Mouse (Mus musculus) hindbrain, embryonic 14.5 days (tissue): ENCODE results near the gene Galnt4. TPM values are rescaled to one million over a fixed set of nuclear protein-coding genes. Genes with fewer than 3 reads are reported as not detected.

Source experiments
- polyA plus RNA-seq: library from polyadenylated mRNA; unstranded; fragments of >200 nt; fragmentation: Nextera tagmentation; extraction: Ambion mirVana; gene quantifications from 2 replicates; pipeline ENCODE4 v1.2.1, GENCODE M21; 2014

Galnt4 gene
- polyA plus RNA-seq, 1 experiment from 2014 or later, result 4.5 TPM

Other genes starting within 250 kb of the Galnt4 start
- gene Atp2b1, start 193.8 kb upstream of the Galnt4 start, polyA plus RNA-seq, result 296 and 305 TPM in 2 replicates
- 12.5 and 17.3 TPM in 2 replicates for gene Poc1b, start 1.1 kb upstream of the Galnt4 start, polyA plus RNA-seq
- not detected in 2 replicates for gene Phxr2, start 18.2 kb downstream of the Galnt4 start, polyA plus RNA-seq
- gene Dusp6, start 155.1 kb downstream of the Galnt4 start, polyA plus RNA-seq, result 28.4 and 33.0 TPM in 2 replicates